Mouse (Mus musculus) embryonic fibroblast, embryonic 13.5 days (primary cell): ENCODE data around the gene Tap1.
A peak's percentile ranks its signal among the peaks of the same experiment; 100 is the strongest.

Experiments used
- CTCF ChIP-seq: IDR thresholded peaks from 2 replicates; pipeline ENCODE4 v1.5.1; 2011; ENCODE audit warnings: mild to moderate bottlenecking, control low read depth, low read length, moderate library complexity, borderline replicate concordance; ENCODE audit not compliant: insufficient read depth
- POLR2A ChIP-seq: IDR thresholded peaks from 2 replicates; pipeline ENCODE4 v1.6.1; 2011; ENCODE audit warnings: low read depth, mild to moderate bottlenecking, control low read depth, low read length, moderate library complexity

DNA sequence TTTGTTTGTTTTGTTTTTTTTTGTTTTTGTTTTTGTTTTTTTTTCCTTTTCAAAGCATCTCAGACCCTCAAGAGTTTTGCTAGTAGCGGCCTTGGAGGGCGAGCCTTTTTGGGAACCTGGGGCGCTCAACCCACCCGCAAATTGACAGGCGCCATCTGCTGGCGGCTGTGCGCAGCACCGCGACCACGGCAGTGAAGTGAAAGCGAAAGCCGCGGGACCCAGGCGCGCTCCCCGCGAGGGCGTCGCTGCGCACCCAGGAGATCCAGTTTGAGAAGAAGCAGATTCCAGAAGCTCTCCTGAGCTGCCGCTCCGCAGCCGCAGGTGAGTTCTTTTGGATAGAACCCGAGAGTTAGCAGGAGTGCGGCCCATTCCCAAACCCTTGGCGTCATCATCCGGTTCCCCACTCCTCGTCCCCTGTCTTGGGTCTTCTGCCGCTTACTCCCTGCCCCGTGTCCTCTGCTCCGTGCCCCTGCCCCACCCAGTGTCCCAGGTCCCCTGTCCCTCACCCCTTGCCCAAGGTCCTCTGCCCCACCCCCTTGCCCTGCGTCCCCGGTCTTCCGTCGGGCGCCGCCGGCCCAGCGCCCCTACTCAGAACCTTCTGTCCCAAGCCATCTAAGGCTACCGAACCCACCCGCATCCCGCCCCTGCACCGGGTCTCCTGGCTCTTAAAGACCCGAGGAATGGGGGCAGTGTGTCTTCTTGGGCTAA lies 17.1 kb downstream of the Tap1 start:
- TF ChIP-seq CTCF: peak; percentile 87
- 0 out of 2 replicates have a peak, but pooled peaks have one; percentile 25 for TF ChIP-seq POLR2A
